Mouse (Mus musculus) layer of hippocampus, postnatal 25 days (tissue): Measurements from ENCODE around the gene Ppp1r14b. TPM values are rescaled to one million over a fixed set of nuclear protein-coding genes. Genes with fewer than 3 reads are reported as not detected.

ENCODE experiments used
- total RNA-seq, 2 experiments: library from RNA; stranded (reverse); gene quantifications; 2 replicates each; pipeline ENCODE4 v1.2.3; 2021

Ppp1r14b gene
- total RNA-seq, 2 experiments from 2014 or later = 63.3 to 69.8 TPM

Other genes starting within 250 kb of the Ppp1r14b start
- 10 to 100 TPM; 32.0 to 34.7 TPM for gene Rps6ka4, start 134.3 kb upstream of the Ppp1r14b start, total RNA-seq
- gene Ccdc88b, start 116.8 kb upstream of the Ppp1r14b start, total RNA-seq = 10 to 100 TPM in 1 of 2 experiments, 1 to 10 TPM in 1; 7.5 to 11.9 TPM
- gene Trmt112, start 65.3 kb upstream of the Ppp1r14b start, total RNA-seq = 10 to 100 TPM; 40.7 to 43.9 TPM
- gene Prdx5, start 64.9 kb upstream of the Ppp1r14b start, total RNA-seq = 100 to 1,000 TPM; 384 to 436 TPM
- gene Esrra, start 53.2 kb upstream of the Ppp1r14b start, total RNA-seq = 10 to 100 TPM; 56.2 to 57.7 TPM
- 10 to 100 TPM; 11.0 to 12.1 TPM for gene Catsperz, start 49.6 kb upstream of the Ppp1r14b start, total RNA-seq
- gene Kcnk4, start 40.5 kb upstream of the Ppp1r14b start, total RNA-seq = 10 to 100 TPM; 18.4 to 20.2 TPM
- 10 to 100 TPM; 42.7 to 44.5 TPM for gene Bad, start 33.1 kb upstream of the Ppp1r14b start, total RNA-seq
- 100 to 1,000 TPM; 103 to 106 TPM for gene Gpr137, start 32.5 kb upstream of the Ppp1r14b start, total RNA-seq
- gene Plcb3, start 1.5 kb downstream of the Ppp1r14b start, total RNA-seq = 10 to 100 TPM; 14.8 to 16.0 TPM
- gene Fkbp2, start 5.5 kb downstream of the Ppp1r14b start, total RNA-seq = 10 to 100 TPM; 88.6 to 93.9 TPM
- gene Vegfb, start 12.7 kb downstream of the Ppp1r14b start, total RNA-seq = 10 to 100 TPM; 83.2 to 85.2 TPM
- gene Dnajc4, start 17.6 kb downstream of the Ppp1r14b start, total RNA-seq = 10 to 100 TPM; 21.9 to 23.5 TPM
- 10 to 100 TPM; 13.5 to 14.9 TPM for gene Nudt22, start 21.1 kb downstream of the Ppp1r14b start, total RNA-seq
- 10 to 100 TPM; 16.1 to 18.8 TPM for gene Trpt1, start 21.2 kb downstream of the Ppp1r14b start, total RNA-seq
- 1 to 10 TPM; 4.3 to 4.6 TPM for gene Fermt3, start 44.5 kb downstream of the Ppp1r14b start, total RNA-seq
- gene Stip1, start 65.0 kb downstream of the Ppp1r14b start, total RNA-seq = 100 to 1,000 TPM; 169 to 202 TPM
- gene Macrod1, start 81.8 kb downstream of the Ppp1r14b start, total RNA-seq = 10 to 100 TPM; 16.4 to 22.0 TPM
- 10 to 100 TPM; 18.3 to 21.2 TPM for gene Flrt1, start 130.8 kb downstream of the Ppp1r14b start, total RNA-seq
- 100 to 1,000 TPM; 291 to 300 TPM for gene Otub1, start 231.3 kb downstream of the Ppp1r14b start, total RNA-seq
- 1,000 to 10,000 TPM; 1,060 to 1,153 TPM for gene Cox8a, start 242.6 kb downstream of the Ppp1r14b start, total RNA-seq